Mouse (Mus musculus) c-Kit-positive CD71-positive TER-119-negative erythroid progenitor cells, embryonic 14.5 days (primary cell): ENCODE measurements around the gene Nebl.

Source experiments
- DNase-seq: peaks from one replicate; pipeline ENCODE4 v3.0.0-alpha.2; 2013; ENCODE audit warnings: low read depth

The Nebl gene

DNA sequence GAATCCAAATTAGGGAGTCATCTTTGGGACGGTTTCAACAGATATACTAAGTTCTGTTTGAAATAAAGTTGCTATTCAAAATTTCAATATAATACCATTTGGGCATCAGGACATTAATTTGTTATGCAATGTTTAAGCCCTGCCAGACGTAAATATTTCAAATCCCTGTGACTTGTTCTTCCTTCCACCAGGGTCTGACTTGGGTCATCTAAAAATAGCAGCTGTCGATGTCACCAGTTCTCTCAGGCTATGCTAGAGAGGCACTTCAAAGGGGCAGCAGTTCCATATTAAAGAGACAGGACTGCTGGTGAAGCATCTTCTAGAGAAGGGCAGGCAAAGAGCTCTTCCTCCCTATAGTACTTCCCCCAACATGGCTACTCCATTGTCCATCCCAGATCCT lies 107.3 kb downstream of the Nebl start:
- DNase-seq, result no peak

DNA sequence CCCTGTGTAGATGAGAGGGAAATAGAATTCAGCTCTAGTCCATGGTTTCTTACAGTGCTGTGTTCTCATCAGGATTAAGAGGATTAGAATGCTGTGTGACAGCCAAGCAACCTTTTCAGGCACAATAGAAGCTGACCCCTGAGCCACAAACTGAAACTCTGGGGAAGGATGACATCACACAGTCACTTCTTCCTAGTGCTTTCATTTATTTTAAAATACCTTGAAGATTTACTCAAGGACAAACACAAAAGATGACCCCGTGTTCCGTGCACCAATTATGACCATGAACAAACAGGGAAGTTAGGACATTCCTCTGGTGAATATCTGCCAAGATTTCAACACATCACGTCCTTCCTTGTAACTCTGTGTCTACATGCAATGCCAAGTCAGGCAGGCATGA lies 121.0 kb downstream of the Nebl start:
- DNase-seq, result no peak

DNA sequence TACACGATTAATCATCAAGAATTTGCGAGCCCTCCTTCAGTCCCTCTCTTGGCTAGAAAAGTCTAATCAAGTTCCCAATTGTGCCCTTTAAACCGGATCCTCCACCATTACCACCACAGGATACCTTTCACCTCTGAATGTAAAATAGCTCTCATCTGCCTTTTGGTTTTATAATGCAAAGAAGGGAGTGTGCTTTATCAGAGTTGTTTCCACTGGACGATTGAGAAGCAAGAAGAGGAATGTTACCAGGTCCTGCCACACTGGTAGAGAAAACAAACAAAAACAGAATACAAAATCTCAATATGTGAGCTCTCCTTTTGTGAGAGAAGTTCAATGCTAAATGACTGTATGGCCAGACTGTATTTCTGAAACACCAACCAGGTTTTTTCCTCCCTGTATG lies 127.7 kb downstream of the Nebl start:
- no peak for DNase-seq

DNA sequence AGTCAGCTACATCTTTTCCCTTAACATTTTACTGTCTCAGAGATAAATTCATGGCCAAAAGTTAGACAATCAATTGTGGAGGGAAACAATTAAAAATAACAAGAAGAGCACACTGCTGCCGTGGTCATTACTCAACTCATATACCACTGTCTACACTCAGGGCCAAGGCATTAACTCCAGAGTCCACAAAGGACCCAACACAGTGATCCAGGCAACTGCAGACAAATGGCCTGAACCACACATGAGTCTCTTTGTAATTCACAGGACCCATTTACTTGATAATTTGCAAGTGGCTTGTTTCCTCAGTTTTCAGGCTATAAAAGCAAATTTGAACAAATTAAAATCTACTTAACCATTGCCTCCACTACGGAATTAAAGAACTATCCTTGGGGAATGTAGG lies 130.6 kb downstream of the Nebl start:
- no peak for DNase-seq

DNA sequence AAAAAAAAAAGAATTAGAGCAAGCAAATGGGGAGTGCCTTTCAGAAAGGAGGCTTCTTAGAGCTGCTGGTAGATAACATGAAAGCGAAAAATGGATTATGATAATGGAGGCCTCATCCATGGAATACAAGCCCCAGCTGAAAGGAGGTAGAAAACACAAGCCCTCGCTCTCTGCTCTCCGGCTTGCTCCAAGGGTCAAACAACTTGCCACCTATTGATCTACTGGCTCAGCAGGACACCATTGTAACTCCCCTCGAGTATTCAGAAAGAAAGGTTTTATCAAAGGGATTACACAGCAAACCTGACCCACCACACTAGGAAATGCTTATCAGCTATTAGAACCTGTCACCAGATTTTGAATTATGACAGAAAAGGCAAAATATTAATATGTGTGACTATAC lies 131.4 kb downstream of the Nebl start:
- no peak for DNase-seq

DNA sequence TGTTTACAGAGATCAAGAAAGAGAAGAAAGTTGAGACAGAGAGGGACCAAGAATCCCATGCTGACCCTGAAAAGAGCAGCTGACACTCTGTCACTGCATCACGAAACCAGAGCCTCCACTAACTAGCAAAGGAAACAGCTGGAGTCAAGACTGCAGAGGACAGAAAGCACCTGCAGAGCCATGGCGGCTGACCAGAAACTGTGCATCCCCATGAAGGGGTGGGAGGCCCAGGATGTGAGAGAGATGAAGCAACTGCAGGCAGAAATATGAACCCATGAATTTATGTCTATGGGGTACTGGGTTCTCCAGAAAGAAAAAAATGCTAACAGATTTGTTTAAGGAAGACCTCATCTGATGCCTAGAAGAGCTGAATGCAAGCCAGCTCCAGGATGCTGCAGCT lies 133.3 kb downstream of the Nebl start:
- DNase-seq, result no peak

DNA sequence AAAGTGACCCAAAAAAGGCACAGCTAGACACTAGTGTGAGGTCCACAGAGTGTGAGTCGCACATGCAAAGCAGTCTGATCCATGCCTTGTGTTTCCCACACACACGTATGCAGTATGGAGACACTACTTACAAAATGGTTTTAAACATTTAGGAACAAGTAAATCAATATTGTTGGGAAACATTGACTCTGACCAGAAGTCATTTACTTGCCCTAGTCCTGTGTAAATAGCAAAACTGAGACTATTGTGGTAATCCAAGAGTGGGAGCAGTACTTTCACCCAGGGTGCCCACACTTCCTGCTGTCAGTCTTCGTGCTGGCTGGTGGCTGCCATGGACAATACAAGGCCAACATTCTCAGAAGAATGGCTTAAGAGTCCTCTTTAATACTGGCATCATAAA lies 141.6 kb downstream of the Nebl start:
- no peak for DNase-seq

DNA sequence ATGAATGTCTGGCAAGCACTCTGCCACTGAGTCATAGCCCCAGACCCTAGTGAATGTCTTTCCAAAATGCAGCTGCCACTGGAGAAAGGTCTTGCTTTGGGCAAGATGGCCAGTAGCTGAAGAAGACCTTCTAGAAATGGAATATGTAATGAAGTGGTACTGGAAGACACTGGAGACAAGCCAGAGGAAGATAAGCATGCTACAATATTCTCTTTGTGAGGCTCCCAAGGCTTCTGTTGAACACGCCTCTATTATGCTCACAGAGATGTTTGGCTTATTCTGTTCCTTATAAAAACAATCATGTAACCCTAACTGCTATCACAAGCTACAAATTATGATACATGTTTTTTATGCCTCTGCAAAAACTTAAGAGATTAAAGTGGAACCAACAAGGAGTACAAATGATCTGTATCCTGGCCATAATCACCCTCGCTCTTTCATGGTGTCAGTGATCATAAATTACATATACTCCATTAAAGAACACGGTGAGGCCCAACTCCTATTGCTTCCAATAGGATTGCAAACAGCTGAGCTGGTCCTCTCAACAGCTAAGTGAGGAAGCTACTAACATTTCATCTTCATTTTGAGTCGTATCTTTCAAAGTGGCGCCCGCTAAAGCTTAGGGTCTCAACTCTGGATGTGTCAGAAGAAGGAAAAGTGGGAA lies 145.8 kb downstream of the Nebl start:
- no peak for DNase-seq

DNA sequence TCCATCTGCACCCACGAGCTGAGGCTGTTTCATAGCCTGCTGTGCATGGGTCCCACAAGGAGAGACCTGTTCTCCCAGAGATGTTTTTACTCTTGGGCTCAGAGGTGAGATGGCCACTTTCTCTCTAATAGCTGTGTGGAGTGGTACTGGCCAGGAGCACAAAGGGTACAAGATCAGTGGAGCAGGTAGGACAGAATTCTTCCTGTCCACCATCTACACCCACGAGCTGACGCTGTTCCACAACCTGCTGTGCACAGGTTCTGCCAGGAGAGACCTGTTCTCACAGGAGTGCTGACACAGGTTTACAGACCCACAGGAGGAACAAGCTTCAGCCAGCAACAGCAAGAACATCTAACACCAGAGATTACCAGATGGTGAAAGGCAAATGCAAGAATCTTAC lies 155.6 kb downstream of the Nebl start:
- DNase-seq, result no peak

DNA sequence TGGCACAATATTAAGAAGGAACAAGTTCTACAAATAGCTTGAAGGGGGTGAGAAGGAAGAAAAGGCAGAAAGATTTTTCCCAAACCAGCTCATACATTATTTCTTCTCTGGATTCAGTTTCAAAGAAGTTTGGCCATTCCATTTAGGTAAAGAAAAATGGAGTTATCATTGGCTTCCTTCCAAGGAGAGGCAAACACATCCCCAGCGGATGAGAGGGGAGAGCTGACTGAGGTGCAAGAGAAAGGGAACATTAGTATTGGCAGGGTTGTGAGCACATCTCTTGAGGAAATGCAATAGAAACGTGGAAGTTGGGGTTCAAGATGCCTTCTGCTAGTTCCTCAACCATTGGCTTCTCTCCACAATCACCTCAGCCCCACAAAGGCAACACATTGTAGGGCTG lies 159.5 kb downstream of the Nebl start:
- DNase-seq, result no peak

DNA sequence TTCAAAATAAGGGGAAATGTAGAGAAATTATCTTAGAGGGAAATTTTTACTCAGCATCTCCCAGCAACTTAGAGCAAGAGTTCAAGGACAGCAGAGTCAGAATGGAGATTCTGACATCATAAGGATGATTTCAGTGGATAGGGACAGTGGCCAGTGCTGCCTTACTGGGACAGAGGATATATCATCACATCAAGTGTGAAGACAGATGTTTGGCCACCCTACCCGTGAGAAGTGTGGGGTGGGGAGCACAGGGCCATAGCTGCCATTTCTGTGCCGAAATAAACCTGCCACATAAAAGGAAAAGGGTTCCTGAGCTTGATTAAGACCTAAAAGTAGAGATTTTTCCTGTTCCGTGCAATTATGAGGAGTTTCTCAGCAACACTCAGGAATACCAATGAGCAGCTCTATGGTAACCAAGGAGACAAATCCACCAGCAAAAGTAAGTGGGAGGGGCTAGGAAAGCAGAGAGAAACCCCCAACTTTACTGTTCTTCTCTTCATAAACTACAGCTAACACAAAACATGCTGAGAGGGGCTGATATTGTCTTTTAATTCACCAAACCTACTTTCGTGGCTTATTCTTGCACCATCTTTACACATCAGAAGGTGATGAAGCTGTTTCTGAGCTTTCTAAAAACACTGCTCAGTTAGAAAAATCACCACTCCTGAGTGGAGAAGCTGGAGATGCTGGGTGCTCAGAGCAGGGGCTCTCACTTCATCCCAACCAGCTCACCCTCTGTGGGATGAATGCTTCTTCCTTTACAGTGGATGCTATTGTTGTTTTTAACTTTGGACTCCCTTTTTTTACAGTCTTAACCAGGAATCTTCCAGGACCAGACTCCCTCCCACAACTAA lies 172.1 kb downstream of the Nebl start:
- no peak for DNase-seq

DNA sequence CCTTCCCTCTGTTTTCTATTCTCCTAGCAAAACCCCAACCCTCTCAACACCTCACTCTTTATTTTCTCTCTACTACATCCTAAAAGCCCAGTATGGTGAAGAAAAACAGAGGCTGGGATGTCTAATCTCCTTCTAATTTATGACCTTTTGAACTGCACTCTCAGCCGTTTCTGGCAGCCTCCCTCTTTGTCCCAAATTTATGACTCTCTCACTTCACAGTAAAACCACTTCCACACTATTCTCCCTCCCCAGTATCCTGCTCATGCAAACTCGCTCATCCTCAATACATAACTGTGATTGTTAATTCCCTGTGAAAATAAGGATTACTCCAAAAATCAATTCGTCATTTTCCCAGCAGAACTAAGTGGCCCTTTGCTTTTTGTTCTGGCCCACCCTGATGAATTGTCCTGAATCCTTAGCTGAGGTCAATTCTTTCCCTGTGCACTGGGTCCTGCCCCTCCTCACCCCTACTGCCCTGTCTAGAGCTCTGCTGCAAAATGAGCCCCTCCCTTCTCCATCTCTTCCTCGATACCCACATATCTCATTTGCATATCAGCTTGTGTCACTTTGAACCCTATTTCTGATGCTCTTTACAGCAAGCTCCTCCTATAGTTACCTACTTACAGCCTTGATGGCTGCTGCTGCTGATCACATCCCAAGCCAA lies 181.2 kb downstream of the Nebl start:
- no peak for DNase-seq

DNA sequence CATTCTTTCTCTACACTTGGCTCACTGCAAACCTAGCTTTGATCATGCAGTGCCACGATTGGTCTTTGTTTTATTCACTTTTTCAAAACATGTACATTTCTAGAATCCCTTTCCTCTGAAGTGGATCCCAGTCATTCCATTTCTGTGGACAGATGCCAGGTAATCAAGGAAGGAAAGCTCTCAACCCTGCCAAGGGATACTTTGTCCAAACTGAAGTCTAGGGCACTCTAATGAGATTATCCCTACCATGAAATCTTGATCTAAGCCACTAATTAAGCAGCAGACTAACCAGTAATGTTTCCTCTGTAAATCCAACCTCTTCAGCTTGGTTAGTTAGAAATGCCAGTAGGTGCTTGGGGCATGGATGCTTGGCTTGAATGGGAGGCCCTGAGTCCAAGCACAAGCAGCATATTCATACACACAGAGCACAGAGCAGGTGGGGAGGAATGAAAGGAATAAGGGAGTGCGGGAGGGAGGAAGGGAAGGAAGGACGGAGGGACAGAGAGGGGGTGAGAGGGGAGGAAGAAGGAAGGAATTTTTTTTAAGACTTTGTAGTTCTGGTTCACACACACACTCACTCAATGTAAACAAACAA lies 184.8 kb downstream of the Nebl start:
- DNase-seq, result no peak

DNA sequence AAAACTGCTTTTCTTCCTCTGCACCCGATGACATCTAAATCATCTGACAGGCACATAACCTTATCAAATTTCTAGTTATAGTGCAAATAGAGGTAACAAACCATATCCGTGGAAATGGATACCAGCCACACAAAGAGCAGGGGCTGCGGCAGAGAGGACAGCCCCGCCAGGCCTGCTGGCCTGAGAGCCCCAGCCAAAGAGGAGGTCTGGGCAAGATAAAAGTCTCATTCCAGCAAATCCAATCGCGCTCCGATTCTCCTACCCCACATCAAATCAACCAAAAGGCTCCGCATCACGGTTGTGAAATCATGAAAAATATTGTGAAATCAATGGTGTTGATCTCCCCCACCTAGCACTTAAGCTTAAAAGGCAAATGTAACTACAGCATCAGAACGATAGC lies 191.5 kb downstream of the Nebl start:
- no peak for DNase-seq

DNA sequence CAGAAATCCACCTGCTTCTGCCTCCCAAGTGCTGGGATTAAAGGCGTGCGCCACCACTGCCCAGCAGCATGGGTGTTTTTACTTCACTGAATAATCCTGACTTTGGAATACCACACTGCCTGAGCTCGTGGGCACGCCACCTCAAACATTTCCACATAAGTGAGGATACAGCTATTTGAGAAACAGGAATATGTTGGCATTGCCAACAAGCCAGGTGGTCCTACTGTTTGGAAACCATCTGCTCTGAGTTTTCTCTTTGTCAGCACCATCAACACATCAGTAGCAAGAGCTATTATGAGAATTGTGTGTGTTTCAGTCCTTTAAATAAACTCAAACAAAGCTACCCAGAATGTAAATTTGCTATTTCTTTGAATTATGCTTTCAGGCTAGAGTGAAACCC lies 192.8 kb downstream of the Nebl start:
- DNase-seq, result no peak

DNA sequence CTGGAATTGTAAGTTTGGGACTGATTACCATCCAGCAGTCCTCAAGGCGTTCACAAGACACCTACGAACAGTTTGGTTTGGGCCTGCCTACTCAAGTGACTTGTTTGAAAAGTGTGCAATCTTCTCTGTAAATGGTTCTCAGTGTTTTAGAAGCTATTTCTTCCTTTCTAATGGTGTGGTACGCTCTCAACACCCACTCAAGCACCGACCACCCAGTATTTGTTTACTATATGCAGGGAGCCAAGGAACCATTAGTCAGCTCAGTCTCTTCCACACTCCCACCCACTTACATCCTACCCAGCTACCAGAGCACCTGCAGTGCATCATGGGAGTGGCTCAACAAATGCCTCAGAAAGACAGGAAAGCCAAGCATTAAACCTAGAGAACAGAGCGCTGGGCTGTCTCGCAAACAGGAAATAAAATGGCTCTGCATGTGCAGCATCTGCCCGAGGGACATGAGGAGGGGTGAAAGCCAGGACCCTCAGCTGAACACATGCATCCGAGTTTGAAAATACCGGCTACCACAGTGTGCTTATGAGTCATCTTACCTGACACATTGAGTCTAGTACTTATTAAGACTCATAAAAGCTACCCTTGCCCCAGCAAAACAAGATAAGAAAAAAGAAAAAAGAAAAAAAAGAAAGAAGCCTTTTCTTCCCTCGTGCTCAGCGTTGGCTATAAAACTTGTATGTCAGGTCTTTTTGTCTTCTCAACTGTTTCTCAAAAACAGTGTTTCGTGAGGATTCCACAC lies 199.7 kb downstream of the Nebl start:
- no peak for DNase-seq

DNA sequence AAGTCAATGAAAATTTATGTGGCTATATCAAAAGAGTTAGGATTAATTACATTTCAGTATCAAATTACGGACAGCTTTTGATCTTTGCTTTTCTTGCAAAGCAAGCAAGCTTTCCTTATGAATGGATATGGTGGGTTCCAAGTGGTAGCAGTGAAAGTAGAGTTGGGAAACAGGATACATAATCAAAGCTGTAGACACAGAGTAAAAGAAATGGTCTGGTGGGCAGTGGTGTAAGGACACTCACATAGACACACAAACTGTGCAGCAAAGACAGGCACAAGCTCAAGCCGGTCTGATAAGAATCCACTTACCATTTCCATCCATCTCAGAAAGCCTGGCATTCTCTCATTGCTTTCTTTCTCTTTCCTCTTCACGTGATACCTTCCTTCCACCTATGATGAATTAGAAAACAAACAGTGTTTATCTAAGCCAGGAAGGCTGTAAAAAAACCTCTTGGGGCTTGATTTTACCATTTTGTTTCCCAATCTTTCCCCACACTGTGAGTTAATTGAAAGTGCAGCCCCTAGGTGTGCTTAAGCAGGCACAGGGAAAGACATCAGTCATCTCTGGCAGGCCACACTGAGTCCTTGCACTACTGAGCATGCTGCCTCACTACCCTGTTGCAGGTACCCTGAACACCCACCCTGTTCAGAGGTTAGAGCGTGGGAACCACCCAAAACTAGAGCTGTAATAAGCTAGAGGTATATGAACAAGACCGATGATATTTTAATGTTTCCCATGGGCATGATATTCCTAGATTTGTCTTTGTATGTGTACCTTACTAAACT lies 205.3 kb downstream of the Nebl start:
- no peak for DNase-seq

DNA sequence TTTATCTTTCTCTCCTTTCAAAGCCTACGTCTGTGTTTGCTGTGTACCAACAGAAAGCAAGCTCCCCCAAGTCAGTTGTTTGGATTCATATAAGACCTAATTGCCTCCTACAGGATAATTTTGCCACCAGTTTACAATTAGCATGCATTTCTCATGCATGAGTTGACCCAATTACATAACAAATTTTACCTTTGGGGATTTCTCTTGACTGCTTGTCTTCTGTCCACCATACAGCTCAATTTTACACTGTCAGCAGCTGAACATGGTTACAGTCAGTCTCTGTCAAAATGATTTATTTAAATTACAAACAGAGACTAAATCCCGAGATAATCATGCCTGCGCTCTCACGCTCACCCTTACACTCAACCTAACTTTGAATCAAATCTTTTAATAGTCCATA lies 206.1 kb downstream of the Nebl start:
- no peak for DNase-seq

DNA sequence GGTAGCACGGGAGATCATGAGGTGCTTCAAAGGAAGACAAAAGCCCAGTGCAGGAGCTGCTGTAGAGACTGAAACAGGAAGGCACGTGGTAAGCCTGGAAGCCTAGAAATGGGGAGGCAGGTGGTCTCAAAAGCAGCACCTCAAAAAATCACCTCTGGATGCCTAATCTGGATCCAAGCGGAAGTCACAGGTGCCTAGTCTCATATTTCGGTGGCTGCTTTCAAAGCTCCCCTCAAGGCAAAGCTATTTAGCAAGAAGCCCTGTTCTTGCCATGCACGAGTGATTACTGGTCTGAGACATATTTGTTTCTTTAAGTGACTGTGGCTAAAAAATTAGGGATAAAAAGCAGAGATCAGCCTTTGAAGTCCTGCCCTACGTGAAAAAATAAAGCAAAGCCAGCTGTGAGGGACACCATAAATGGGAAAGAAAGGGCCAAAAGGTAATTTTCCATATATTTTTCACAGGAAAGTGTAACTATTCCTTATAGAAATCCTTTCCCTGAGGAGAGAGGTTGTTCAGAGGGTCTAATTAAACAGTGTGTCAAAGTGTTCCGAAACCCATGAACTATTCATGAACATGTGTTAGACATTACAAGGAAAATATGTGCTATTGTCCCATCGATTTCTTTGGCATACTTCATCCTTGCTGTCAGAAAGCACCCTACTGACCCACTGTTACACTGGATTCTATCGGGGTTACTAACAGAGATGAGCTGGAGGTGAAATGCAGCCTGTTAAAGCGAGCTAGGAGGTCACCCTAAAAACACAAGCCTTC lies 206.9 kb downstream of the Nebl start:
- no peak for DNase-seq

DNA sequence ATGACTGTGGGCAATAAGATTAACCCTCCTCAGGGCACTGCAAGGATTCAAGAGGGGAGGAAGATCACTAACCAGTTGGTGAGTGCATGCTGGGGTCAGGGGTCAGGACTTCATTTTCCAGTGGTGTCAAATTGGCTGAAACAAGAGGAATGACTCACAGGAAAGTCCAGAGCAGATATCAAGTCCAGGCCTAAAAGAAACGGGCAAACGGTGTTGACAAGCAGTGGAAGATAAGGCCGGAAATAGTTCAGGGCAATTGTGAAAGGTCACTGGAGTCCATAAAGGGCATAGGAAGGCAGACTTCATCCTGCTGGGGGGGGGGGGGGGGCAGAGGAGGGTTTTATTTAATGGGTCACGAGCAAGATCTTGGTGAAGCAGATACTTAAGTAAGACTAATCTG lies 207.5 kb downstream of the Nebl start:
- DNase-seq, result no peak

DNA sequence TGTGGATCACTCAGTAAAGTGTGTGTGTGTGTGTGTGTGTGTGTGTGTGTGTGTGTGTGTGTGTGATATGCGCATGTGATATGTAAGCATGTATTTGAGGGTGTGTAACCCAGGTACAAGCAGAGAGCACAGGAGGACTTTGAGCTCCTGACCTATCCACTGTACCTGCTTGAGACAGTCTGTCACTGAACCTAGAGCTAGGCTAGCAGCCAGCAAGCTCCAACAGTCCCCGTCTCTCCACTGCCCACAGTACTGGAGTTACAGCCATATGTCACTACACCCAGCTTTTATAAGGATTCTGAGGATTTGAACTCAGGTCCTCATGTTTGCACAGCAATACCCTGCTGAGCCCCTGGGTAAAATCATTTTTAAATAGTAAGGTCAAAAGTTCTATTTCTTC lies 215.6 kb downstream of the Nebl start:
- no peak for DNase-seq
